Mouse (Mus musculus) hindbrain, embryonic 14.5 days (tissue): ENCODE results near the gene Izumo1r. TPM values are rescaled to one million over a fixed set of nuclear protein-coding genes. Genes with fewer than 3 reads are reported as not detected.
"Not testable (repeated sequence)": the region's sequence is repeated elsewhere in the genome, so short reads cannot be mapped to it uniquely, and the experiment has no call there.

Experiments
- ATAC-seq: fragments of 200-750 bp; cut with Nextera tagmentation; 2 replicates; pipeline ENCODE4 v1.8.0; 2017; ENCODE audit warnings: moderate number of reproducible peaks, mild to moderate bottlenecking, moderate TSS enrichment, moderate library complexity; ENCODE audit not compliant: low FRiP score
- DNase-seq: peaks from one replicate; pipeline ENCODE4 v3.0.0-alpha.2; 2015; ENCODE audit warnings: low spot score
- H3K27ac ChIP-seq: fragments of 300-500 bp; sonication (generic); 2 replicates; pipeline ENCODE4 v1.5.1; 2014; ENCODE audit warnings: mild to moderate bottlenecking, moderate library complexity
- H3K27me3 ChIP-seq: fragments of 300-500 bp; sonication (generic); 2 replicates; pipeline ENCODE4 v1.6.1; 2014; ENCODE audit warnings: mild to moderate bottlenecking, low read length, mixed read lengths; ENCODE audit not compliant: control insufficient read depth, insufficient read depth
- H3K36me3 ChIP-seq: fragments of 300-500 bp; sonication (generic); replicated peaks from 2 replicates; pipeline ENCODE4 v1.6.1; 2014; ENCODE audit not compliant: control insufficient read depth, insufficient read depth
- H3K4me1 ChIP-seq: fragments of 300-500 bp; sonication (generic); replicated peaks from 2 replicates; pipeline ENCODE4 v1.6.1; 2014; ENCODE audit warnings: antibody characterized with exemption, low read length, mixed read lengths; ENCODE audit not compliant: control insufficient read depth, insufficient read depth
- H3K4me2 ChIP-seq: fragments of 300-500 bp; sonication (generic); replicated peaks from 2 replicates; pipeline ENCODE4 v1.6.1; 2014; ENCODE audit warnings: mild to moderate bottlenecking, moderate library complexity
- H3K4me3 ChIP-seq: fragments of 300-500 bp; sonication (generic); replicated peaks from 2 replicates; pipeline ENCODE4 v1.5.1; 2014; ENCODE audit warnings: mild to moderate bottlenecking, low read length
- H3K9ac ChIP-seq: fragments of 300-500 bp; sonication (generic); 2 replicates; pipeline ENCODE4 v1.6.1; 2014
- H3K9me3 ChIP-seq: fragments of 300-500 bp; sonication (generic); 2 replicates; pipeline ENCODE4 v1.6.1; 2016; ENCODE audit warnings: low read length; ENCODE audit not compliant: control insufficient read depth
- WGBS: fragments of 180-500 bp; shearing (Covaris S2); extraction: QIAGEN DNeasy Blood & Tissue Kit; methylation state at CpG from one replicate; pipeline ENCODE4 v1.1.7; 2014; 5-methylcytosine and 5-hydroxymethylcytosine counted together
- polyA plus RNA-seq: library from polyadenylated mRNA; unstranded; fragments of >200 nt; fragmentation: Nextera tagmentation; extraction: Ambion mirVana; gene quantifications from 2 replicates; pipeline ENCODE4 v1.2.1, GENCODE M21; 2014

Gene Izumo1r
- polyA plus RNA-seq, 1 experiment from 2014 or later = not detected

DNA sequence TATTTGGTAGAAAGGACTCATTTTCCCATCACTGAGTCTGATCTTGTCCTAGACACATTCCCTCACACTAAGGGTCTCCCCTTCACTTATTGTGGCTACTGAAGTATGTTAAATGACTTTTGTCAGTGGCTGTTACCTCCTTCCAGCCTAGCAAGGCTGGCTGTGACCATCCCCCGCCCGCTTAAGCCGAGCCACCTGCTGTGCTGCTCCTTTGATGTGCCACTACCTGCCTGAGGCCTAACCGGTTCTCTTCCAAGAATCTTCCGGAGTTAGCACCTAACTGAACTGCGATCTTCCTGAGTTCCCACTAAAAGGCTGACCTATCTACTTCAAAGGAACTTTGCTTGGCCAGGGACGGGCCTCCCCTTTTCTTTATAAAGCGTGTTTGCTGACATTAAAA, 27.2 kb downstream of the Izumo1r start:
- H3K9ac ChIP-seq, H3K9me3 ChIP-seq, H3K27me3 ChIP-seq, H3K4me3 ChIP-seq, H3K27ac ChIP-seq, H3K4me2 ChIP-seq, ATAC-seq, H3K36me3 ChIP-seq, DNase-seq: not testable (repeated sequence)
- peaks cover 13% of the 10 kb centered on the region for H3K4me1 ChIP-seq
- 38% methylated on average over 8 of the region's 8 CpGs for WGBS

DNA sequence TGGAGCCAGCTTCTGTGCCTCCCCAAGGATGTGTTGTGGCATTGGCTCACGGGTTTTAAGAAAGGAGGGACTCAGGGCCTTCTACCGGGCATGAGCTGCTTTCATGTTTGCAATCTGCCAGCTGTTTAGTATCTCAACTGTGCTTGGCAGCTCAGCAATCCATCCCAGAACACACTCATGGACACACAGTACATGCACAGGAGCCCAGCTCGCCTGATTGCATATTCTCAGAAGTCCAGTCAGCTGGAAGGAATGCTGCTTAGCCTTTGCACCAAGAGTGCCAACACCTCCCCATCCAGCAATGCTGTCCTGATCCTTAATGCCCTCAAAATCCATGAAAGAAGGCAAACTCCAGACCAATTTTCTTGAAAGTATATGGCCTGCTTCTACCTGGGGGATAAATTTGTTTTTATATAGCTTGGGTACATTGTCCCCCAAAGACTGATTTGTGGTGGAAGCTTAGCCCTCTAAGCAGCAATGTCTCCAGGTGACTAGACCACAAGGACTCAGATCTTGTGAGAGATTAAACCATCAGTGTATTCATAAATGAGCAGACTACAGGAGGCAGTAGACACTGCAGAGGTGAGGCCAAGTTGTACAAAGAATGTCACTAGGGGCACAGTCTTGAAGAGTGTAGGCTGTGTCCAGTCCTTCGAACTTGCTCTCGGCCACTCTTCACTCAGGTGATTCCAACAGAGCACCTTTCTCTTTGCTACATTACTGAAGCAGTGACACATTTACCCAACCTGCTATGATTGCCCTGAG, 27.8 kb downstream of the Izumo1r start:
- Histone ChIP-seq H3K9me3 (no peaks in the 10 kb centered on the region), H3K36me3 (no peaks in the 10 kb centered on the region), H3K4me2 (no peak overlapping the region), H3K4me1 (peaks cover 13% of the 10 kb centered on the region), H3K27me3 (no peaks in the 10 kb centered on the region), H3K4me3 (no peak overlapping the region), H3K27ac (no peak overlapping the region), H3K9ac (no peak overlapping the region)
- ATAC-seq (no peak), DNase-seq (no peak)
- 81% methylated on average over 5 of the region's 5 CpGs for WGBS

DNA sequence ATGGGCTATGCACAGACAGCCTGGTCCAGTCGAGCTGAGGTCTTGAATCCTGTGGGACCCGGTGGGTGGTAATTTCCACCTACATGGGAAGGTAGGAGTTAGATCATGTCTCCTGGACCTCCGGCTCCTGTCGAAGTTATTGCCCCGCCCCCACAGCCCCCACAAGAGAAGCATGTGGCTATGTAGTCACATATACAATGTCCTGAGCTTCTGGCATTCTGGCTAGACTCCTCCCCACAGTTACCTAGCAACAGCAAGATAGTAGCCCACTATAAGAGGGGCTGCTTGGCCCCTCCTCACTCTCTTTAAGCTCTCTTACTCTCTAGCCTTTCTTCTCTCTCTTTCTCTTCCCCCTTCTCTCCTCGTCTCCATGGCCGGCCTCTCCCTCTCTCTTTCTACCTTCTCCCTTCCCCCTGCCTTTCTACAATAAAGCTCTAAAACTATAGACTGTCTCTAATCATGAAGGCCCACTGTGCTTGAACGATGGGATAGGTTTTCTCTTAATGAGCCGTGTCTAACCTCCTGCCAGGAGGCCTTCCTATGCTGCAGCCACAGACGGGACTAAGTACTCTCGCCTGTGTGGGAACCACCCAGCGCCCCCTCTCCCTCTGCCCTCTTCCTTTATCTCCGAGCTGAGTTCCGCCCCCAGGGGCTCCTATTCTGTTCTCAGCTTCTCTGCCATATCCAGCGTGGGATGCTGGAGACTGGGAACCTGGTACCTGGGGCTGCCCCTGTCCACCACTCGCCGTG, 31.4 kb downstream of the Izumo1r start:
- peak overlapping the region; percentile 21; the same call in 1 of the 2 replicates for H3K4me2 ChIP-seq

DNA sequence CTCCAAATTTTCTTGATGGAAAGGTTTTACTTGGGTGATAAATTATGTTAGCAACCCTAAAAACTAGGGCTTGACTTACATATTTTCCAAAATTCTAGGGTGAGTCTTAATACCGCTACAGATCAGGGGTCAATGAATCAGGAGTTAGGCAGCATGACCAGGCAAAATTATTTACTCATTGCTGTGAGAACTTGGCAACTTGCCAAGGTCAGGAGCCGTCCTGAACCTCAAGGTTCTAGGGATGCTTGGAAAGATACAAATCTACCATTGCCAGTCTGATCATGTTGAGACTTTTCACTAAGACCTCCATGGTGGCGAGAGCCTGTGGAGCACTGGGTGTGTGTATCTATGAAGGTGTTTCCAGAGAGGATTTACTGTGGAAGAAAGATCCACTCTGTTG, 32.2 kb downstream of the Izumo1r start:
- Histone ChIP-seq H3K9me3 (no peaks in the 10 kb centered on the region), H3K4me1 (peaks cover 13% of the 10 kb centered on the region), H3K27ac (no peak overlapping the region), H3K9ac (no peak overlapping the region), H3K27me3 (no peaks in the 10 kb centered on the region), H3K36me3 (no peaks in the 10 kb centered on the region), H3K4me3 (no peak overlapping the region), H3K4me2 (no peak overlapping the region)
- no peak for ATAC-seq
- 66% methylated on average over 3 of the region's 3 CpGs for WGBS
- no peak for DNase-seq

More for the DNA sequence above, 31.4 kb downstream of the Izumo1r start:
- 17% methylated on average over 17 of the region's 17 CpGs for WGBS
- Histone ChIP-seq H3K27ac (no peak overlapping the region), H3K9me3 (no peaks in the 10 kb centered on the region), H3K36me3 (no peaks in the 10 kb centered on the region), H3K4me3 (no peak overlapping the region), H3K4me1 (peaks cover 13% of the 10 kb centered on the region), H3K27me3 (no peaks in the 10 kb centered on the region), H3K9ac (0 out of 2 replicates have a peak overlapping the region, but pooled peaks have one; percentile 8)
- ATAC-seq (peak; percentile 75), DNase-seq (no peak)

DNA sequence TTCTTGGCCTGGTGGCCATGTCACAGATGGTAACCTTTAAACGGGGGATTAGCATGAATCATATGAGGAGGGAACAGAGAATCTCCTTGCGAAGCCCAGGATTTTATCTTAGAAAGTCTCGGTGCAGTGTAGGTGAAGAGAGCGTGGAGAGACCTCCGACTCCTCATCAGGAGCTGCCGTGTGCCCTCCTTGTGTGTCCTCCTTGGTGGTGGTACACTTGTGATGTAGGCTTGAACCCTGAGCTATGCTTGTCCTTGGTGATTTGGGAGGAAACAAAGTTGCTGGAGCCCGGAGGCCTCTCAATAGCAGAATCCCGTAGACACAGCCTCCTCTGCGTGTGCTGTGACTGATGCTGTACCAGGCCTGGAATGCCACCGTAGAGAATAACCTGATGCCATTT, 32.9 kb downstream of the Izumo1r start:
- H3K36me3 ChIP-seq = no peaks in the 10 kb centered on the region
- ATAC-seq (no peak), DNase-seq (no peak)
- 94% methylated on average over 10 of the region's 10 CpGs for WGBS
- H3K4me1 ChIP-seq = peaks cover 13% of the 10 kb centered on the region
- H3K9me3 ChIP-seq = no peaks in the 10 kb centered on the region
- no peak overlapping the region for H3K27ac ChIP-seq
- H3K9ac ChIP-seq = no peak overlapping the region
- H3K4me3 ChIP-seq = no peak overlapping the region
- no peaks in the 10 kb centered on the region for H3K27me3 ChIP-seq
- H3K4me2 ChIP-seq = no peak overlapping the region

DNA sequence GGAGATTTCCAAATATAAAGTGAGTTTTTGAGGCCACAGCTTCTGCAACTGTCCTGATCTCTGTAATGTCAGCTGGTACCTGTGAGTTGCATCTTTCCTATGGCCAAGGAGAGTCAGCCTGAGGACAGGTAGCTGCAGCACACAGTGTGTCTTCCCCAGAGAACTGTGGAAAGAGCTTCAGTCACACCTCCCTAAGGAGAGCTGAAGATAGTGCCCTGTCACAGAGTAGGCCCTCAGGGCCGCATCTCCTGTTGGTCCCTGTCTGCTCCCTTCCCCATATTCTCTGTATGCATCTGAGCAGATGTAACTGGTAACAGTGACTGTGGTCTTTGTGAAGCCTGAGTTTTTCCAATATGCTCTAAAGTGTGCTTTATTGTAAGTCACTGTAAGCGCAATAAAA, 33.4 kb downstream of the Izumo1r start:
- H3K9me3 ChIP-seq = no peaks in the 10 kb centered on the region
- H3K9ac ChIP-seq = no peak overlapping the region
- DNase-seq (no peak), ATAC-seq (no peak)
- WGBS = 91% methylated on average over 2 of the region's 2 CpGs
- H3K27me3 ChIP-seq = no peaks in the 10 kb centered on the region
- H3K4me2 ChIP-seq = no peak overlapping the region
- H3K27ac ChIP-seq = no peak overlapping the region
- H3K4me1 ChIP-seq = peaks cover 13% of the 10 kb centered on the region
- H3K36me3 ChIP-seq = no peaks in the 10 kb centered on the region
- no peak overlapping the region for H3K4me3 ChIP-seq

DNA sequence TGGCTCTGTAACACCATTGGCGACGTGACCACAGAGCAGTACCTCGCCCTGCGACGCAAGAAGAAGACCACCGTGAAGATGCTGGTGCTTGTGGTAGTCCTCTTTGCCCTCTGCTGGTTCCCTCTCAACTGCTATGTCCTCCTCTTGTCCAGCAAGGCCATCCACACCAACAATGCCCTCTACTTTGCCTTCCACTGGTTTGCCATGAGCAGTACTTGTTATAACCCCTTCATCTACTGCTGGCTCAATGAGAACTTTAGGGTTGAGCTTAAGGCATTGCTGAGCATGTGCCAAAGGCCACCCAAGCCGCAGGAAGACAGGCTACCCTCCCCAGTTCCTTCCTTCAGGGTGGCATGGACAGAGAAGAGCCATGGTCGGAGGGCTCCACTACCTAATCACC, 35.4 kb downstream of the Izumo1r start:
- WGBS = 98% methylated on average over 8 of the region's 8 CpGs

DNA sequence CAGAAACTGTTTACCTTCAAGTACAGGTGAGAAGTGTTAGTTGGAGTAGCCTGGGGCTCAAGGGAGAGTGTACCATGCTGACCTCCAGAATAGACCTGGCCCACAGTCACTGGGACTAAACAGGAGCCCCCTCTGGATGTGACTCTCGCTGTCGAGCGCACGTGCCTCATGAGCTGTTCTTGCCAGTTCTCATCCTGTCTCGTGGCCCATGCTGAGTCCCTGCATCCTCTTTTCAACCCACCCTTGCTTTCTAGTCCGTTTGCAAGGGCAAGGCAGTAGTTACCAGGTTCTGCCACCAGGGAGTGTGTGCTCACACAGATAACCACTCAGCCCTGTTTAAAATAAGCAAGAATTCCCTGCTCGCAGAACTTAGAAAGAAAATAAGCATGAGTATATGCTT, 36.8 kb downstream of the Izumo1r start:
- no peak overlapping the region for H3K4me2 ChIP-seq
- 0 out of 2 replicates have a peak, but pooled peaks cover 2% of the 10 kb centered on the region for H3K27me3 ChIP-seq
- no peak overlapping the region for H3K27ac ChIP-seq
- no peak overlapping the region for H3K4me3 ChIP-seq
- H3K36me3 ChIP-seq = no peaks in the 10 kb centered on the region
- WGBS = 32% methylated on average over 7 of the region's 7 CpGs
- peaks cover 2% of the 10 kb centered on the region for H3K4me1 ChIP-seq
- no peak overlapping the region for H3K9ac ChIP-seq
- H3K9me3 ChIP-seq = no peaks in the 10 kb centered on the region
- ATAC-seq (peak; percentile 46; the same call in 1 of the 2 replicates), DNase-seq (peak; percentile 46)

More for the DNA sequence above, 35.4 kb downstream of the Izumo1r start:
- H3K4me2 ChIP-seq = no peak overlapping the region
- H3K9ac ChIP-seq = no peak overlapping the region
- H3K27ac ChIP-seq = no peak overlapping the region
- no peaks in the 10 kb centered on the region for H3K36me3 ChIP-seq
- H3K9me3 ChIP-seq = no peaks in the 10 kb centered on the region
- peaks cover 13% of the 10 kb centered on the region for H3K4me1 ChIP-seq
- DNase-seq (no peak), ATAC-seq (no peak)
- H3K27me3 ChIP-seq = no peaks in the 10 kb centered on the region
- no peak overlapping the region for H3K4me3 ChIP-seq

DNA sequence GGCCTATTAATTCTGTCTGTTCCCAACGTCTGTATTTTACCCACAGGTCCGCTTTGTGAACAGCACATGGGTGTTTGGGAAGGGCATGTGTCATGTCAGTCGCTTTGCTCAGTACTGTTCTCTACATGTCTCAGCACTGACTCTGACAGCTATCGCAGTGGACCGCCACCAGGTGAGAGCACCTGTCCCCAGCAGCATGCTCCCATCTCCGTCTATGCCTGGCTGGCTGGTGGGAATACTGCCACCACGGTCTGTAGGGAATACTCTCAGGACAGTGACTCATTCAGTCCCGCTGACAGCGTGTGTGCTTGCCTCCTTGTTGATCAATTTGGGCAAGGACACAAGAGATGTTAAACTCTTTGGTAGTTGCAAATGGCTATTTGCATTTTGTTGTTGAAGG, 39.0 kb downstream of the Izumo1r start:
- no peak overlapping the region for H3K4me3 ChIP-seq
- 0 out of 2 replicates have a peak, but pooled peaks cover 4% of the 10 kb centered on the region for H3K4me1 ChIP-seq
- 84% methylated on average over 9 of the region's 9 CpGs for WGBS
- H3K9me3 ChIP-seq = no peaks in the 10 kb centered on the region
- H3K27ac ChIP-seq = no peak overlapping the region
- peaks cover 20% of the 10 kb centered on the region for H3K27me3 ChIP-seq
- no peak overlapping the region for H3K4me2 ChIP-seq
- H3K36me3 ChIP-seq = no peaks in the 10 kb centered on the region
- DNase-seq (no peak), ATAC-seq (no peak)
- no peak overlapping the region for H3K9ac ChIP-seq
